Mouse (Mus musculus): ENCODE results near the gene Pnpla1. TPM values are rescaled to one million over a fixed set of nuclear protein-coding genes. Genes with fewer than 3 reads are reported as not detected.
"Not testable (repeated sequence)": the region's sequence is repeated elsewhere in the genome, so short reads cannot be mapped to it uniquely, and the experiment has no call there.

Gene Pnpla1
- polyA plus RNA-seq (2017; shearing (Covaris generic)), result not detected

- no peak for ATAC-seq
These were observed at the start of gene Pnpla1 for GRCm38 (mm10) chr17:28858205-28858604. Gene Pnpla1, plus strand, starts transcription at chr17:28858411.

- no peak for ATAC-seq
These were observed 49.5 kb upstream of the Pnpla1 start for GRCm38 (mm10) chr17:28808714-28809113.

- no peak for ATAC-seq
These were observed 48.9 kb upstream of the Pnpla1 start for GRCm38 (mm10) chr17:28809175-28809831.

GRCm38 (mm10) chr17:28812345-28812744 is 45.9 kb upstream of the Pnpla1 start:
- ATAC-seq, result no peak

GRCm38 (mm10) chr17:28814529-28815097 is 43.6 kb upstream of the Pnpla1 start:
- no peak for ATAC-seq

GRCm38 (mm10) chr17:28815384-28816004 is 42.7 kb upstream of the Pnpla1 start:
- no peak for ATAC-seq

GRCm38 (mm10) chr17:28816326-28816725 is 41.9 kb upstream of the Pnpla1 start:
- ATAC-seq, result not testable (repeated sequence)

GRCm38 (mm10) chr17:28816875-28817811 is 41.1 kb upstream of the Pnpla1 start:
- ATAC-seq, result no peak

- ATAC-seq, result no peak
These were observed 38.0 kb upstream of the Pnpla1 start for GRCm38 (mm10) chr17:28820189-28820588.

- no peak for ATAC-seq
These were observed 35.0 kb upstream of the Pnpla1 start for GRCm38 (mm10) chr17:28823004-28823745.

- ATAC-seq, result no peak
These were observed 34.5 kb upstream of the Pnpla1 start for GRCm38 (mm10) chr17:28823749-28824148.

- no peak for ATAC-seq
These were observed 33.3 kb upstream of the Pnpla1 start for GRCm38 (mm10) chr17:28824896-28825295.

- ATAC-seq, result no peak
These were observed 32.7 kb upstream of the Pnpla1 start for GRCm38 (mm10) chr17:28825359-28826041.

- ATAC-seq, result no peak
These were observed 30.5 kb upstream of the Pnpla1 start for GRCm38 (mm10) chr17:28827665-28828231.

- ATAC-seq, result no peak
These were observed 29.1 kb upstream of the Pnpla1 start for GRCm38 (mm10) chr17:28829120-28829519.

GRCm38 (mm10) chr17:28831065-28831464 is 27.1 kb upstream of the Pnpla1 start:
- no peak for ATAC-seq

GRCm38 (mm10) chr17:28832040-28832439 is 26.2 kb upstream of the Pnpla1 start:
- ATAC-seq, result no peak

- no peak for ATAC-seq
These were observed 25.3 kb upstream of the Pnpla1 start for GRCm38 (mm10) chr17:28832875-28833274.

GRCm38 (mm10) chr17:28834676-28835075 is 23.5 kb upstream of the Pnpla1 start:
- no peak for ATAC-seq

GRCm38 (mm10) chr17:28837840-28838239 is 20.4 kb upstream of the Pnpla1 start:
- ATAC-seq, result no peak

- not testable (repeated sequence) for ATAC-seq
These were observed 16.3 kb upstream of the Pnpla1 start for GRCm38 (mm10) chr17:28841947-28842346.

All from activated CD4-positive, CD25-positive, alpha-beta regulatory T cell, adult 4 months (primary cell).